Mouse (Mus musculus): ENCODE measurements around the gene Pax4. TPM values are rescaled to one million over a fixed set of nuclear protein-coding genes. Genes with fewer than 3 reads are reported as not detected.

Pax4 gene
- polyA plus RNA-seq, 1 experiment from 2014 or later, result not detected

DNA sequence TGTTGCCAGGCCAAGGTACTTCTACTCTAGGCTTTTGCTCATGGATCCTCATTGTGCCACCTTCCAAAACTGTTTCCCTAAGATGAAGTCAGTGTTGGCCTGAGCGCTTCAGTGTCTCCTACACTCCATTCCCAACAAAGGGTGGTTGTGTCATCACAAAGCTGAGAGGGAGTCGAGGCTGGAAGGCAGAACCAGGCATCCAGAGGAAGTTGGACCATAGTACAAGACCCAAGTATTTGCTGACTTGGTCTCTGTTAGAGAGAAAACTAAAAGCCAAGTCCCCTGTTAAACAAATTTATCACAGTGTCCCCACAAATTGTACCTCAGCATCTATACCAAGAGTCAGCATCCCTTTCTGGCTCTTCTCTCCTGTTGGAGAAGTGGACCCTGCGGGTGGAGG lies 20.9 kb downstream of the Pax4 start, which contains the start of gene Gcc1:
Gcc1 (minus strand) TSS at position 101 of the 400 bp plus-strand sequence.
- Histone ChIP-seq H3K27me3 (ENCODE audit: poor library complexity, severe bottlenecking) (no peaks in the 10 kb centered on the region), H3K9me3 (no peaks in the 10 kb centered on the region), H3K36me3 (replicated peaks) (peaks cover 26% of the 10 kb centered on the region), H3K4me1 (peaks cover 13% of the 10 kb centered on the region), H3K4me3 (no peak within 1 kb of the TSS), H3K27ac (no peak within 1 kb of the TSS)
- DNase-seq (ENCODE audit: extremely low spot score, low spot score), result no peak
- 92% methylated on average over 3 of the region's 3 CpGs for WGBS

DNA sequence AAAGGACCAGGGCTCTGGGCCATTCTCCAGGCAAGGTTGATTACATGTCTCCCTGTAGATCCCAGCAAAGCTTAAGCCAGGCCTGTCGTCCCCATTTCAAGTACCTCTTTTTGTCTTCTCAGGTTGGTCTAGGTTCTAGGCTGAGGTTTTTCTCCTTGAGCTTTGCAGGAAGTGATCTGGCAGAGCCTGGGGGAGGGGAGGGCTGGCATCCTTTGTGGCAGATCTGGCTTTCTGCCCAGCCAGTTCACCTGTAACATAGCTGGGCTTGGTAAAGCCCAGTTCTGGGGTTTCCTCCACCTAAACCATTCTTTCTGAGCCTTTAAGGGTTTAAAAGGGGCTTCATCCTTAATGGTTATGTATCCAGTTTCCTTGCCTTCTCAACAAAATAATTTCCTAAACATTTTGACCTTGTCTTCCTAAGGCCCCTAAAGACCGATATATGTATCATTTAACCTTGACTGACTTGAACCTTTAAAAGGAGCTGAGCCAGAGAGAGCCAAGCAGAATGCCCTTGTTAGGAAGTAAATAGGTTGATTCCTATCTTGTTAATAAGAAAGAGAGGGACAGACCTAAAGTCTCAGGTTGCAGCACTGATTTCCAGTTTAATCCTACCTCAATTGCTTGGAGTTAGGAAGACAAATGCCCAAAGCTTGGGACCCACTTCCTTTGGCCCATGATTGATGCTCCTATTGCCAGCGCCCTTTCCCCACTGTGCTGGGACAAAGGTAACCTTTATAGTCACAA lies 21.9 kb downstream of the Pax4 start, which contains the start of gene Fscn3:
Fscn3 (plus strand) TSS at position 694 of the 744 bp plus-strand sequence.
- Histone ChIP-seq H3K4me1 (peaks cover 17% of the 10 kb centered on the region), H3K4me3 (no peak within 1 kb of the TSS), H3K27ac (no peak within 1 kb of the TSS), H3K9me3 (no peaks in the 10 kb centered on the region), H3K27me3 (ENCODE audit: poor library complexity, severe bottlenecking) (no peaks in the 10 kb centered on the region), H3K36me3 (replicated peaks) (peaks cover 26% of the 10 kb centered on the region)
- no peak for DNase-seq (ENCODE audit: extremely low spot score, low spot score)
- 79% methylated on average over 3 of the region's 3 CpGs for WGBS

DNA sequence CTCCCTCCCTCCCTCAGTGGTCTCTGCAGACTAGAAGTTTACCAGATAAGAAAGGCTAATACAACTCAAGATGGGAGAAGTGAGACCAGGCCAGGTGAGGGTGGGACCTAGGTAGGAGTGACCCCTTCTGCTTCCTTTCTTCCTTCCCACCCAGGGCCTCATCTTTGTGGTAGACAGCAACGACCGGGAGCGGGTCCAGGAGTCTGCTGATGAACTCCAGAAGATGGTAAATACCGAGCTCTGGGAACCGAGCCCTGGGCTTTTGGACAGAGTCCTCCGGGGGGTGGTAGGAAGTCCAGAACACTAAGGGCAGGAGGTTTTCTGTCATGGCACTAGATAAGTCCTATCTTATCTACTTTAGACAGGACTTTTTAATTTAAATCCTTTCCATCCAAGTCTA lies 24.1 kb downstream of the Pax4 start:
- H3K4me3 ChIP-seq, result peak overlapping the region; percentile 90; the same call in 1 of the 2 replicates

DNA sequence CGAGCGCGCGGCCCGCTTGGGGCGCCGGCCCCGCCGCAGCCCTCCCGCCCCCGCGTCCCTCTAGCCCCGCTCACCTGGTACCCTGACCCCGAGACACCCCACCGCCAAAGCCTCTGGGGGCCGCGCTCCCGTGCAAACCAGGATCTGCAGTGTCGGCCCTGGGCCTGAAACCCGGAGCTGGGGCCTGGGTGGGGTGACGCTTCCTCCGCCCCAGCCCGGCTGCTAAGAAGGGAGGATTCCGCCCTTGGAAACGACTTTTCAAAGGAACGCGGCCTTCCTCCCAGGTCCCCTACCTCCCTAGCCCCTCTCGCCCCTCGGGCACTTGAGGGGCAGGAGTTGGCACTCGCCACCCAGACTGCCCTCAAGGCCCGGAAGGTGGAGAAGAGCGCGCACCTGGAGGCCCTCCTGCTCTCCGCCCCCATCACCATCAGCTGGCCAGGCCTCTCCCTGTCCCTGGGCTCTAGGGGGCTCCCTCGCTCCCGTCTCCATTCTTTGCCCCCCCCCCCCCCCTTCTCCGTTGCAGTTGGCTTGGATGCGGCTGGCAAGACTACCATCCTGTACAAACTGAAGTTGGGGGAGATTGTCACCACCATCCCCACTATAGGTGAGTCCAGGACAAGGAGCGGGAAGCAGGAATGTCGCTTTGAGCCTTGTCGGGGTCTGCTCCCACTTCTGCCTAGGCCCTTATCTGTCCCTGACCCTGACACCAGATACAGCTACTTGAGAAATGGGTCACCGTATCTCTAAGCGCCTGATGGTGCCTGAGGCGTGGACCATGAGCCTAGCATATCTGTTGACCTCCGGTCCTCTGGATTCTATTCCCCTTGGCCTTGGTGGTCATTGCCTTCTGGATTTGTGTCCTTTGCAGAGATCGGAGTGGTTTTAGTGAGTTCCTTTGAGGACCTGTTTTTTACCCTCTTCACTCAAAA lies 25.1 kb downstream of the Pax4 start:
- Histone ChIP-seq H3K4me3 (peak overlapping the region; percentile 90), H3K36me3 (replicated peaks) (peaks cover 31% of the 10 kb centered on the region), H3K9me3 (no peaks in the 10 kb centered on the region), H3K4me1 (peaks cover 43% of the 10 kb centered on the region), H3K27ac (peak overlapping the region; percentile 96), H3K27me3 (ENCODE audit: poor library complexity, severe bottlenecking) (no peaks in the 10 kb centered on the region)
- DNase-seq (ENCODE audit: extremely low spot score, low spot score), result peak; percentile 62
- 11% methylated on average over 45 of the region's 46 CpGs for WGBS

More for the DNA sequence above, 24.1 kb downstream of the Pax4 start:
- Histone ChIP-seq H3K27ac (no peak overlapping the region), H3K36me3 (replicated peaks) (peaks cover 26% of the 10 kb centered on the region), H3K4me1 (peaks cover 37% of the 10 kb centered on the region), H3K27me3 (ENCODE audit: poor library complexity, severe bottlenecking) (no peaks in the 10 kb centered on the region), H3K9me3 (no peaks in the 10 kb centered on the region)
- WGBS, result 97% methylated on average over 6 of the region's 6 CpGs
- DNase-seq (ENCODE audit: extremely low spot score, low spot score), result no peak

DNA sequence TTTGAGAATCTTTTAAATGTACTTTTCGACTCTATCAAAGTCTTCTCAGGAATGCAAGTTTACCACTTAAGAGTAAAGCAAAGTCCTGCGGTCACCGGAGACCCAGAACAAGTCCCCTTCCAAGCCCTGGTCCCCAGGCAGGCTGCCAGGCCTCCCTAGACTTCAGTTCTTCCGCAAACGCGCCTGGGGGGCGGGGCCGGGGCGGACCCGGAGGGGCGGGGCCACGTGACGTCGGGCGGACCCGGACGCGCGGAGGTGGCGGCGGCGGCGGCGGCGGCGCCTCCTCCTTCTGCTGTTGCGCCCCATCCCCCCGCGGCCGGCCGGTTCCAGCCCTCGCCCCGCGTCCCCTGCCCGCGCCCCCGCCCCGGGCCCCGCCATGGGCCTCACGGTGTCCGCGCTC lies 25.8 kb downstream of the Pax4 start, which contains the start of gene Arf5:
Arf5 (plus strand) TSS at position 248 of the 400 bp plus-strand sequence.
- Histone ChIP-seq H3K9me3 (no peaks in the 10 kb centered on the region), H3K27ac (peak within 1 kb of the TSS; percentile 96), H3K36me3 (replicated peaks) (peaks cover 38% of the 10 kb centered on the region), H3K4me1 (peaks cover 43% of the 10 kb centered on the region), H3K4me3 (peak within 1 kb of the TSS; percentile 90), H3K27me3 (ENCODE audit: poor library complexity, severe bottlenecking) (no peaks in the 10 kb centered on the region)
- 2% methylated on average over 37 of the region's 42 CpGs for WGBS
- peak; percentile 85 for DNase-seq (ENCODE audit: extremely low spot score, low spot score)

DNA sequence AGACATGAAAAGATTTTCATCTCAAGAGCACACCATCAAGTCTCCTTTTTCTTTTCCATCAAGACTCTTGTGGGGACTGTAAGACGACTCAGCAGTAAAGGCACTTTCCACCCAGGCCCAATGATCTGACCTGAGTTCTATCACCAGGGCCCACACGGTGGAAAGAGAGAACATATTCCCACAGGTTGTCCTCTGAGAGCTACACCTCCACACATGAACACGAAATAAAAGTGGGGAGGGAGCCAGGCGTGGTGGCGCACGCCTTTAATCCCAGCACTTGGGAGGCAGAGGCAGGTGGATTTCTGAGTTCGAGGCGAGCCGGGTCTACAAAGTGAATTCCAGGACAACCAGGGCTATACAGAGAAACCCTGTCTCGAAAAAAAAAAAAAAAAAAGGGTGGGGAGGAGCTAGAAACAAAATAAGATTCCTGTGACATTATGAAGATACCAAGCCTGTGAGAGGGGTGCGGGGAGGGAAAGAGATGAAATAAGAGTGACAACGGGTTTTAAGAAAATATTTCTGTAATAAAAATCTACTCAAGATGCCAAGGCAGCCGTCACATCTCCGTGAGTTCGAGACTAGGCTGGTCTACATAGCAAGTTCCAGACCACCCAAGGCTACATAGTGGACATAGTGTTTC lies 26.4 kb downstream of the Pax4 start:
- Histone ChIP-seq H3K9me3 (no peaks in the 10 kb centered on the region), H3K36me3 (replicated peaks) (peaks cover 43% of the 10 kb centered on the region), H3K4me1 (peaks cover 43% of the 10 kb centered on the region), H3K27ac (peak overlapping the region; percentile 96; the same call in 1 of the 2 replicates), H3K4me3 (peak overlapping the region; percentile 90; the same call in 1 of the 2 replicates), H3K27me3 (ENCODE audit: poor library complexity, severe bottlenecking) (no peaks in the 10 kb centered on the region)
- no peak for DNase-seq (ENCODE audit: extremely low spot score, low spot score)
- WGBS, result 76% methylated on average over 15 of the region's 15 CpGs

DNA sequence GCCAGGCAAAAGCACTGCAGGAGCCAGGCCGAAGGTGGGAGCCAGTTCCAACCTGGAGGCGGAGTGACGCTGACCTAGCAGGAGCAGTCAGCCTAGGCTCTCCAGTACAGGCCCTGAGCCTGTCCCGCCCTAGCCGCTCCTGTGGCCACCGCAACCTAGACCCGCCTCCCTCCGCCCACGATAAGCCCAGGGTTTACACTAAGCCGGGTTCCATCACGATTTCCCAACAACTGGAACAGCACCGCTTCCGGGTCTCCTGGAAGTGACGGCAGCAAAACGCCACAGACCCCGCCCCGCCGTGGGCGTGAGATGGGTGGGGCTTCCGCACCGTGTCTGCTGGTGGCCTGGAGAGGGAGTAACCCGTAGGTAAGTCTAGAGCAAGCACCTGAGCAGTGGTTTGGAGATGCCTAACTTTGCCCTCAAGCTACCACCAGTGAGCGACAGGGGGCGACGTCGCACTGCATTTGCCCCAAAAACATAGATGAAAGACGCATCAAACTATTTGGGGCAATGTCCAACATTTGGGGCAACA lies 27.6 kb downstream of the Pax4 start:
- peak overlapping the region; percentile 82 for H3K27ac ChIP-seq
- peak overlapping the region; percentile 90 for H3K4me3 ChIP-seq
- peaks cover 43% of the 10 kb centered on the region for H3K4me1 ChIP-seq
- H3K9me3 ChIP-seq, result no peaks in the 10 kb centered on the region
- H3K27me3 ChIP-seq (ENCODE audit: poor library complexity, severe bottlenecking), result no peaks in the 10 kb centered on the region
- under 1% methylated on average over 27 of the region's 27 CpGs for WGBS
- peak; percentile 92 for DNase-seq (ENCODE audit: extremely low spot score, low spot score)
- peaks cover 49% of the 10 kb centered on the region for H3K36me3 ChIP-seq (replicated peaks)

DNA sequence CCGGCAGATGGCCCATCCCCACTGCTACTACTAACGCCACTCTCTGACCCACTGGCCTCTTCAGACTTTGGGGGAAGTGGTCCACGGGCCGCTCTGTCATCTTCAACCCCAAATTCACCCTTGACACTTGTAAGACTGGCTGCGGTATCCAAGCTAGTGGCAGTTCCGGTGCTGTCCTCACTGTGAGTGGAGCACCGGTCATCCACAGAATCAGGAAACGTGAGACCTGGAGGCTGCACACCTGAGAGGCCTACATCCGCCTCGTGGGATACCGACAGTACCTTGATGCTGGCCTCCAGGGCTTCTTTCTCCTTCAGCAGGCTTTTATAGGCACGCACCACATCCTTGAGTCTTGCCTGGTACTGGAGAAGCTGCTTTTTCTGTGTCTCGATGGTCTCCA lies 28.3 kb downstream of the Pax4 start:
- WGBS, result 30% methylated on average over 13 of the region's 13 CpGs
- Histone ChIP-seq H3K4me3 (peak overlapping the region; percentile 90), H3K9me3 (no peaks in the 10 kb centered on the region), H3K27ac (peak overlapping the region; percentile 82), H3K4me1 (peaks cover 43% of the 10 kb centered on the region), H3K36me3 (replicated peaks) (peaks cover 49% of the 10 kb centered on the region), H3K27me3 (ENCODE audit: poor library complexity, severe bottlenecking) (no peaks in the 10 kb centered on the region)
- DNase-seq (ENCODE audit: extremely low spot score, low spot score), result no peak

DNA sequence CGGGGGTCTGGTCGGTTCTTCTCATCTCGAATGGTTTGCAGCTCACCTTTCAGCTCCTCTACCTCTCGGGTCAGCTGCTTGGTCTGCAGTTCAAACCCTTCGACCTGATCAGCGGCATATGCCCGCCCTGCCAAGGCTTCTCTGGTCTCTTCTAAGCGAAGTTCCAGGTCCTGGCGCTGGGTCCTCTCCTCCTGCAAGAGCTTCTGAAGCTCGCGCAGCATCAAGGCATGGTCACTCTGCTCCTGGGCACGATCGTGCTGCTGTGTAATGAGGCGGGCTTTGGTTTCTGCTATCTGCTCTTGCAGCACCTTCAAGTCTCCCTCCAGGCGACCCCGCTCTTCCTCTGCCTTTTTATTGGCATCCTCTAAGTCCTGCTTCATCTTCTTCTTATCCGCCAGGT lies 28.8 kb downstream of the Pax4 start:
- WGBS, result 80% methylated on average over 17 of the region's 17 CpGs
- peak overlapping the region; percentile 90 for H3K4me3 ChIP-seq
- no peak overlapping the region for H3K27ac ChIP-seq
- H3K4me1 ChIP-seq, result peaks cover 43% of the 10 kb centered on the region
- no peak for DNase-seq (ENCODE audit: extremely low spot score, low spot score)
- H3K9me3 ChIP-seq, result no peaks in the 10 kb centered on the region
- peaks cover 49% of the 10 kb centered on the region for H3K36me3 ChIP-seq (replicated peaks)
- no peaks in the 10 kb centered on the region for H3K27me3 ChIP-seq (ENCODE audit: poor library complexity, severe bottlenecking)

DNA sequence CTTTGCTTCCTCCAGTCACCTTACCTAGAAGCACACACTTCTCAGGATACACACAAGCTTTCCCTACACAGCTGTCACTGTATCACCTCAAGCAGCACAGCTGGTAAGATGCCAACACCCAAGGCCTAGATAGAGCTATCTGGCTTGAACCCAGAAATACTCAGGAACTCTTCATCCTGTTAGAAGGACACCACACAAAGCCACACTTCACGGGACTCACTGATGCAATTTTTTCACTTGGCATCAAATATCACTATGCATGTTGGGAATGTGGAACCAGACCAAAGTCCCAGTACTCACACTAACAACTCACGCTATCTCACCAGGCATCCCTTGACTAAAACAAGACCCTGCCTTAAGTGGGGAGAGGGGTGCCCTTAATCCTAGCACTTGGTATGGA lies 29.5 kb downstream of the Pax4 start:
- peak overlapping the region; percentile 90; the same call in 1 of the 2 replicates for H3K4me3 ChIP-seq

DNA sequence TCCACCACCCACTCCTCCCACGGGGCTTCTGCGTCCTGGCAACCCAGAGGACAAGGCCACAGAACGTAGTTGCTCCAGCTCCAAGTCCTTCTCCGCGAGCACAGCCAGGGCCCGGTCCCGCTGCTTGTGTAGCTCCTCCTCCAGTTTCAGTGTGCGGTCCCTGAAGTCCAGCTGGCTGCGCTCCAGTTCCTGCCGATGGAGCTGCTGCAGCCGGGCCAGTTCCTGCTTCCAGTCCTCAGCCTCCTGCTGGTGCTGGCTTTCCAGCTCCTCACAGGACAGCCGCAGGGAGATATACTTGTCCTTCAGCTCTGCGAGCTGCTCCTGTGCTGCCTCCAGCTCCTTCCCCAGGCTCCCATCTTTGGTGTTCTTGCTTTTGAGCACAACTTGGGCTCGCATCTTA lies 30.7 kb downstream of the Pax4 start:
- 93% methylated on average over 14 of the region's 14 CpGs for WGBS
- Histone ChIP-seq H3K36me3 (replicated peaks) (peaks cover 52% of the 10 kb centered on the region), H3K4me1 (peaks cover 30% of the 10 kb centered on the region)

More for the DNA sequence above, 29.5 kb downstream of the Pax4 start:
- no peak for DNase-seq (ENCODE audit: extremely low spot score, low spot score)
- H3K9me3 ChIP-seq, result no peaks in the 10 kb centered on the region
- H3K27ac ChIP-seq, result no peak overlapping the region
- WGBS, result 85% methylated on average over 2 of the region's 2 CpGs
- H3K36me3 ChIP-seq (replicated peaks), result peaks cover 49% of the 10 kb centered on the region
- H3K4me1 ChIP-seq, result peaks cover 38% of the 10 kb centered on the region
- no peaks in the 10 kb centered on the region for H3K27me3 ChIP-seq (ENCODE audit: poor library complexity, severe bottlenecking)

DNA sequence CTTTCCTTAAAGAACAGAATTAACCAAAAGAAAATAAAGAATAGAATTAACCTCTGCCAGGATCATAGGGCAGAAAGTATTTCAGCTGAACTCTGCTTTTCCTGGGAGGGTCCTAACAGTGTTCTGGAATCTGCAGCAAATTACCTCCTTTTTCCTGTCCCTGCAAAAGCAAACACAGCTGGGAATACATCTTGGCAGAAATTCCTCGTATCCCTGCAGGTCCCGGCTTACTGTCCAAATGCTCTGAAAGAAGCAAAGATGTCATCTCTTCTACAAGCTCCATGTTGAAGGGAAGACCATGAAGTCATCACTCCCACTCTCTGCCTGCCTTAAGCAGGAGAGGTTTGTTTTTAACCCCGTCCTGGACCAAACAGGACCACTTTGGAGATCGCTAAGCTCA lies 32.2 kb downstream of the Pax4 start:
- Histone ChIP-seq H3K36me3 (replicated peaks) (peaks cover 52% of the 10 kb centered on the region), H3K4me3 (no peak overlapping the region), H3K9me3 (no peaks in the 10 kb centered on the region), H3K27me3 (ENCODE audit: poor library complexity, severe bottlenecking) (no peaks in the 10 kb centered on the region), H3K27ac (no peak overlapping the region), H3K4me1 (peaks cover 24% of the 10 kb centered on the region)
- no peak for DNase-seq (ENCODE audit: extremely low spot score, low spot score)
- 80% methylated on average over 4 of the region's 4 CpGs for WGBS

More for the DNA sequence above, 30.7 kb downstream of the Pax4 start:
- no peak for DNase-seq (ENCODE audit: extremely low spot score, low spot score)
- Histone ChIP-seq H3K9me3 (no peaks in the 10 kb centered on the region), H3K4me3 (no peak overlapping the region), H3K27me3 (ENCODE audit: poor library complexity, severe bottlenecking) (no peaks in the 10 kb centered on the region), H3K27ac (no peak overlapping the region)
